In genomic region chr16:21332862-21333222, GRCm38 (mm10) we compare ENCODE assay signal across 8 mouse cellular contexts.
DNase-seq lines count a peak whose midpoint lies in the region; ATAC-seq and TF ChIP-seq lines count a peak whose summit lies in the region.

No protein-coding gene starts in this region.

- TF ChIP-seq CTCF in CH12.LX (conservative IDR thresholded peaks at IDR 0.05 in 1 of 2, IDR thresholded peaks at IDR 0.05 in 1 of 2; ENCODE audit: low read depth in 2 of 2, low read length in 2 of 2) = no peak

- H3K4me3 ChIP-seq in heart, embryonic 10.5 days = peak overlapping the region; percentile 73
- peak overlapping the region; percentile 67 to 93 (median 92) for H3K4me3 ChIP-seq in CH12.LX (replicated peaks in 1 of 3; ENCODE audit: low read depth in 2 of 3, low read length in 2 of 3, poor library complexity in 1 of 3)
- H3K4me3 ChIP-seq in forebrain, embryonic 14.5 days (ENCODE audit: low read depth, low read length) = peak overlapping the region; percentile 52
- H3K4me3 ChIP-seq in liver, embryonic 16.5 days (ENCODE audit: low read depth, low read length) = peak overlapping the region; percentile 84

- no peak for TF ChIP-seq POLR2A in CH12.LX (IDR thresholded peaks at IDR 0.05; ENCODE audit: low read depth, low read length)

- peaks cover 4% of the 10 kb centered on the region; the same call in 1 of the 2 replicates for H3K36me3 ChIP-seq in heart, embryonic 10.5 days
- H3K36me3 ChIP-seq in CH12.LX (replicated peaks in 1 of 2; ENCODE audit: control insufficient read depth in 1 of 2, insufficient read depth in 1 of 2, low read length in 1 of 2) = peaks cover 6 to 29% of the 10 kb centered on the region in 2 experiments
- no peaks in the 10 kb centered on the region for H3K36me3 ChIP-seq in forebrain, embryonic 14.5 days (ENCODE audit: control insufficient read depth, insufficient read depth, low read length)
- H3K36me3 ChIP-seq in liver, embryonic 16.5 days (ENCODE audit: control insufficient read depth, insufficient read depth) = no peaks in the 10 kb centered on the region

- peak overlapping the region; percentile 93 for H3K9ac ChIP-seq in CH12.LX (ENCODE audit: insufficient read depth, low read depth)
- H3K9ac ChIP-seq in forebrain, embryonic 14.5 days (ENCODE audit: low read length) = peak overlapping the region; percentile 75
- H3K9ac ChIP-seq in liver, embryonic 16.5 days (ENCODE audit: low read depth, low read length) = peak overlapping the region; percentile 79

- no peak for DNase-seq in heart, embryonic 10.5 days (ENCODE audit: low spot score)
- DNase-seq in heart, adult 9 months (ENCODE audit: low spot score in 2 of 2) = no peak
- no peak for DNase-seq in CH12.LX (ENCODE audit: extremely low read depth)
- DNase-seq in forebrain, embryonic 14.5 days (ENCODE audit: low spot score) = no peak
- DNase-seq in adrenal gland, postnatal 4 days (ENCODE audit: low spot score in 2 of 2) = no peak
- no peak for DNase-seq in spleen, postnatal 10 days (ENCODE audit: low spot score in 2 of 2)
- DNase-seq in right cerebral cortex, postnatal 36 days (ENCODE audit: low spot score in 2 of 2) = no peak

- H3K4me2 ChIP-seq in CH12.LX (ENCODE audit: insufficient read depth, low read depth, poor library complexity, severe bottlenecking) = peak overlapping the region; percentile 95; the same call in 1 of the 2 replicates
- peak overlapping the region; percentile 87 for H3K4me2 ChIP-seq in forebrain, embryonic 14.5 days (ENCODE audit: low read length)
- H3K4me2 ChIP-seq in liver, embryonic 16.5 days (ENCODE audit: low read depth, low read length) = peak overlapping the region; percentile 84

- peaks cover 22% of the 10 kb centered on the region for H3K79me2 ChIP-seq in CH12.LX (replicated peaks; ENCODE audit: control insufficient read depth, extremely low read depth, insufficient read depth, poor library complexity, severe bottlenecking)

- ATAC-seq in forebrain, embryonic 14.5 days = no peak
- ATAC-seq in liver, embryonic 16.5 days (ENCODE audit: low read depth) = no peak; the same call in 1 of the 2 replicates

- peaks cover 18% of the 10 kb centered on the region for H3K4me1 ChIP-seq in heart, embryonic 10.5 days
- H3K4me1 ChIP-seq in CH12.LX (ENCODE audit: control insufficient read depth in 1 of 2, insufficient read depth in 2 of 2) = peaks cover 2 to 33% of the 10 kb centered on the region in 2 experiments; a peak in 3 of 4 replicates
- H3K4me1 ChIP-seq in forebrain, embryonic 14.5 days (ENCODE audit: control insufficient read depth, insufficient read depth, low read length) = peaks cover 16% of the 10 kb centered on the region
- peaks cover 5% of the 10 kb centered on the region for H3K4me1 ChIP-seq in liver, embryonic 16.5 days (ENCODE audit: control insufficient read depth, low read depth, low read length)

- H3K27ac ChIP-seq in heart, embryonic 10.5 days = peak overlapping the region; percentile 96
- peak overlapping the region; percentile 80 for H3K27ac ChIP-seq in CH12.LX (ENCODE audit: insufficient read depth, low read depth)
- H3K27ac ChIP-seq in forebrain, embryonic 14.5 days (ENCODE audit: low read depth, low read length) = peak overlapping the region; percentile 94
- peak overlapping the region; percentile 93 for H3K27ac ChIP-seq in liver, embryonic 16.5 days (ENCODE audit: low read length)

- no peak; the same call in 1 of the 2 replicates for TF ChIP-seq RAD21 in CH12.LX (IDR thresholded peaks at IDR 0.05; ENCODE audit: low read depth, low read length)

- H3K9me3 ChIP-seq in heart, embryonic 10.5 days = no peaks in the 10 kb centered on the region
- H3K9me3 ChIP-seq in CH12.LX (replicated peaks; ENCODE audit: low read length) = no peaks in the 10 kb centered on the region
- H3K9me3 ChIP-seq in forebrain, embryonic 14.5 days (replicated peaks; ENCODE audit: control insufficient read depth, low read length) = no peaks in the 10 kb centered on the region
- no peaks in the 10 kb centered on the region for H3K9me3 ChIP-seq in liver, embryonic 16.5 days (replicated peaks; ENCODE audit: control insufficient read depth, low read length)

- under 1% methylated on average over 14 of the region's 14 CpGs for WGBS in heart, embryonic 10.5 days
- WGBS in forebrain, embryonic 14.5 days = 3% methylated on average over 14 of the region's 14 CpGs
- under 1% methylated on average over 14 of the region's 14 CpGs for WGBS in liver, embryonic 16.5 days (ENCODE audit: insufficient replicate concordance)

- TF ChIP-seq EP300 in CH12.LX (IDR thresholded peaks at IDR 0.05; ENCODE audit: low read length) = no peak

- dilution Hi-C loops in CH12.LX (cut with MboI; ENCODE audit: extremely low pct_ligation_motif_present, extremely low pct_unique_long_range_greater_than_20kb, low sequenced_read_pairs) = no loop called here

- no peaks in the 10 kb centered on the region for H3K27me3 ChIP-seq in heart, embryonic 10.5 days (ENCODE audit: insufficient read depth, poor library complexity, severe bottlenecking)
- no peaks in the 10 kb centered on the region for H3K27me3 ChIP-seq in CH12.LX (replicated peaks)
- H3K27me3 ChIP-seq in forebrain, embryonic 14.5 days (replicated peaks; ENCODE audit: control insufficient read depth, insufficient read depth, low read length) = 0 out of 2 replicates have a peak, but pooled peaks cover 6% of the 10 kb centered on the region
- H3K27me3 ChIP-seq in liver, embryonic 16.5 days (ENCODE audit: control insufficient read depth, insufficient read depth, low read depth, low read length) = no peaks in the 10 kb centered on the region

- in situ Hi-C loops in CH12.LX (cut with MboI; ENCODE audit: low pct_ligation_motif_present, low pct_unique_long_range_greater_than_20kb, low sequenced_read_pairs) = no loop called here

TF ChIP-seq in CH12.LX, 34 proteins besides CTCF, POLR2A, EP300 and RAD21:
- 0 out of 2 replicates have a peak, but pooled peaks have one; percentile 76 for TF ChIP-seq UBTF (IDR thresholded peaks at IDR 0.05; ENCODE audit: low read depth, low read length)
- TF ChIP-seq MYC (IDR thresholded peaks at IDR 0.05; ENCODE audit: low read depth, low read length) = peak; percentile 82; the same call in 1 of the 2 replicates
- TF ChIP-seq JUN (IDR thresholded peaks at IDR 0.05; ENCODE audit: insufficient read depth, low read depth, low read length) = no peak
TF ChIP-seq in CH12.LX: peak in this region for 2.
